Mouse (Mus musculus): ENCODE data around the gene Gdap1l1.

GRCm38 (mm10) chr2:163481539-163482029 lies 43.3 kb downstream of the Gdap1l1 start:
- TF ChIP-seq CTCF (conservative IDR thresholded peaks at IDR 0.05; ENCODE audit: insufficient read depth, insufficient read length, low read depth, low read length) (no peak), POLR2A (IDR thresholded peaks at IDR 0.05; ENCODE audit: low read depth, low read length) (no peak)
